Mouse (Mus musculus) C2C12 (cell line): ENCODE results near the gene Spop. TPM values are rescaled to one million over a fixed set of nuclear protein-coding genes. Genes with fewer than 3 reads are reported as not detected.

Experiments
- H3K27me3 ChIP-seq: one replicate; pipeline ENCODE4 v1.6.1; 2011; ENCODE audit not compliant: control insufficient read depth, insufficient read depth, insufficient read length
- H3K36me3 ChIP-seq: one replicate; pipeline ENCODE4 v1.6.1; 2011; ENCODE audit not compliant: control insufficient read depth, insufficient read depth
- H3K4me3 ChIP-seq: one replicate; pipeline ENCODE4 v1.5.1; 2011; ENCODE audit warnings: mild to moderate bottlenecking, control low read depth; ENCODE audit not compliant: poor library complexity, insufficient read depth, severe bottlenecking
- H3K79me2 ChIP-seq: one replicate; pipeline ENCODE4 v1.6.1; 2011; ENCODE audit not compliant: control insufficient read depth, insufficient read depth
- H3K79me3 ChIP-seq: one replicate; pipeline ENCODE4 v1.6.1; 2011; ENCODE audit warnings: low read depth, control low read depth
- H3ac ChIP-seq: one replicate; pipeline ENCODE3; 2011; ENCODE audit warnings: low read depth; ENCODE audit not compliant: control insufficient read depth, insufficient read length
- CEBPB ChIP-seq: IDR thresholded peaks from one replicate; pipeline ENCODE4 v1.6.1; 2011; ENCODE audit warnings: low read depth, mild to moderate bottlenecking, control low read depth, moderate library complexity
- CTCF ChIP-seq: IDR thresholded peaks from one replicate; pipeline ENCODE4 v1.5.1; 2011; ENCODE audit not compliant: control insufficient read depth, insufficient read depth, insufficient read length
- FOSL1 ChIP-seq: IDR thresholded peaks from one replicate; pipeline ENCODE4 v1.8.0; 2011; ENCODE audit warnings: mild to moderate bottlenecking, low read length; ENCODE audit not compliant: poor library complexity, insufficient read depth, severe bottlenecking
- MAX ChIP-seq: IDR thresholded peaks from one replicate; pipeline ENCODE4 v1.6.1; 2011; ENCODE audit warnings: mild to moderate bottlenecking, control low read depth
- MYOD1 ChIP-seq: IDR thresholded peaks from one replicate; pipeline ENCODE4 v1.6.1; 2011; ENCODE audit warnings: low read depth; ENCODE audit not compliant: control insufficient read depth, insufficient read length
- MYOG ChIP-seq: IDR thresholded peaks from one replicate; pipeline ENCODE4 v1.6.1; 2011; ENCODE audit not compliant: control insufficient read depth, insufficient read length; ENCODE audit errors: extremely low read depth
- USF1 ChIP-seq: IDR thresholded peaks from one replicate; pipeline ENCODE4 v1.6.1; 2011; ENCODE audit warnings: low read depth, mild to moderate bottlenecking, control low read depth, moderate library complexity
- long read RNA-seq, 2 experiments: library from polyadenylated mRNA; unstranded; transcript quantifications; one replicate each; pipeline ENCODE4 v2.0.0; 2019 to 2020
- polyA plus RNA-seq: library from polyadenylated mRNA; unstranded; fragments of >200 nt; fragmentation: generic; extraction: Trizol; gene quantifications from one replicate; pipeline ENCODE4 v1.2.1, GENCODE M21; 2012; ENCODE audit warnings: missing spikeins

Gene Spop
- polyA plus RNA-seq, result 59.0 TPM
- long read RNA-seq, experiment 1, transcript Spop-201 (10 exons, 3,063 nt), result major isoform, 58 of 102 reads
- long read RNA-seq, experiment 1, transcript Spop-202 (11 exons, 2,881 nt), result minor isoform, 17 of 102 reads
- long read RNA-seq, experiment 1, partial matches to known transcripts, result 7 of 102 reads
- long read RNA-seq, experiment 1, other reads (novel, unspliced or antisense), result 20 of 102 reads
- long read RNA-seq, experiment 2, transcript Spop-202 (11 exons, 2,881 nt), result minor isoform, 183 of 1,091 reads
- long read RNA-seq, experiment 2, transcript Spop-201 (10 exons, 3,063 nt), result major isoform, 767 of 1,091 reads
- long read RNA-seq, experiment 2, partial matches to known transcripts, result 37 of 1,091 reads
- long read RNA-seq, experiment 2, other reads (novel, unspliced or antisense), result 104 of 1,091 reads

GRCm38 (mm10) chr11:95413641-95414535 lies at the start of gene Spop:
Gene Spop (plus strand): TSS chr11:95414080.
- peaks cover 46% of the 10 kb centered on the region for H3K79me2 ChIP-seq
- TF ChIP-seq USF1 (no peak), MYOG (no peak), MYOD1 (peak; percentile 42), CTCF (no peak), MAX (peak; percentile 96), CEBPB (peak; percentile 79), FOSL1 (no peak)
- H3K36me3 ChIP-seq, result peaks cover 4% of the 10 kb centered on the region
- H3K4me3 ChIP-seq, result peak within 1 kb of the TSS; percentile 68
- no peaks in the 10 kb centered on the region for H3K27me3 ChIP-seq
- H3K79me3 ChIP-seq, result peaks cover 39% of the 10 kb centered on the region
- peak within 1 kb of the TSS; percentile 85 for H3ac ChIP-seq

- Histone ChIP-seq H3K27me3 (no peaks in the 10 kb centered on the region), H3K79me3 (no peaks in the 10 kb centered on the region), H3K79me2 (no peaks in the 10 kb centered on the region), H3K36me3 (no peaks in the 10 kb centered on the region), H3K4me3 (no peak overlapping the region), H3ac (no peak overlapping the region)
- no peak for TF ChIP-seq MYOD1
- no peak for TF ChIP-seq MAX
- TF ChIP-seq USF1, result no peak
- TF ChIP-seq MYOG, result no peak
- TF ChIP-seq CEBPB, result no peak
- no peak for TF ChIP-seq CTCF
- TF ChIP-seq FOSL1, result no peak
Observed at GRCm38 (mm10) chr11:95364388-95364787, 49.5 kb upstream of the Spop start.

DNA sequence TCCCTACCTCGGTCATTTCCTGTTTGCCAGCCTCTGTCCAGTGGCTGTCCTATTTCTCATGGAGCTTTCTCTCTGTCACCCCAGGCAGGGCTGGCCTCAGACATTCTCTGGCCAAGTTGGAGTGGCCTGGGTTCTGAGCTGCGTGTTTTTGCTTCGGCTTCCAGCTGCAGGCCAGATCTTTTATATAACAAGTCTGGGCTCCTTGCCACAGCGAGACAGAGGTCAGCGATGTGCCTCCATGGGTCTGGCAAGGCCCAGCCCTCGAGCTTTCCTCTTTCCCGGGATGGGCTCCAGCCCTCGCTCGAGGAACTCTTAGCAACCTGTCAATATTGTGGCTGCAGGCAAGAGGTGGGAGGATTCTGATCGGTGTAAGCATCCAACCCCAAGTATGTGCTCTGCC lies 48.3 kb upstream of the Spop start:
- Histone ChIP-seq H3K4me3 (no peak overlapping the region), H3K27me3 (no peaks in the 10 kb centered on the region), H3ac (no peak overlapping the region), H3K79me3 (no peaks in the 10 kb centered on the region), H3K79me2 (no peaks in the 10 kb centered on the region), H3K36me3 (no peaks in the 10 kb centered on the region)
- no peak for TF ChIP-seq MYOG
- no peak for TF ChIP-seq CTCF
- TF ChIP-seq MYOD1, result no peak
- TF ChIP-seq FOSL1, result no peak
- no peak for TF ChIP-seq MAX
- no peak for TF ChIP-seq USF1
- TF ChIP-seq CEBPB, result no peak

GRCm38 (mm10) chr11:95366280-95366897 lies 47.5 kb upstream of the Spop start:
- TF ChIP-seq CEBPB (no peak), MAX (no peak), MYOD1 (no peak), CTCF (no peak), USF1 (no peak), MYOG (no peak), FOSL1 (no peak)
- H3K79me2 ChIP-seq, result no peaks in the 10 kb centered on the region
- no peaks in the 10 kb centered on the region for H3K27me3 ChIP-seq
- no peaks in the 10 kb centered on the region for H3K79me3 ChIP-seq
- H3ac ChIP-seq, result no peak overlapping the region
- no peak overlapping the region for H3K4me3 ChIP-seq
- H3K36me3 ChIP-seq, result no peaks in the 10 kb centered on the region

DNA sequence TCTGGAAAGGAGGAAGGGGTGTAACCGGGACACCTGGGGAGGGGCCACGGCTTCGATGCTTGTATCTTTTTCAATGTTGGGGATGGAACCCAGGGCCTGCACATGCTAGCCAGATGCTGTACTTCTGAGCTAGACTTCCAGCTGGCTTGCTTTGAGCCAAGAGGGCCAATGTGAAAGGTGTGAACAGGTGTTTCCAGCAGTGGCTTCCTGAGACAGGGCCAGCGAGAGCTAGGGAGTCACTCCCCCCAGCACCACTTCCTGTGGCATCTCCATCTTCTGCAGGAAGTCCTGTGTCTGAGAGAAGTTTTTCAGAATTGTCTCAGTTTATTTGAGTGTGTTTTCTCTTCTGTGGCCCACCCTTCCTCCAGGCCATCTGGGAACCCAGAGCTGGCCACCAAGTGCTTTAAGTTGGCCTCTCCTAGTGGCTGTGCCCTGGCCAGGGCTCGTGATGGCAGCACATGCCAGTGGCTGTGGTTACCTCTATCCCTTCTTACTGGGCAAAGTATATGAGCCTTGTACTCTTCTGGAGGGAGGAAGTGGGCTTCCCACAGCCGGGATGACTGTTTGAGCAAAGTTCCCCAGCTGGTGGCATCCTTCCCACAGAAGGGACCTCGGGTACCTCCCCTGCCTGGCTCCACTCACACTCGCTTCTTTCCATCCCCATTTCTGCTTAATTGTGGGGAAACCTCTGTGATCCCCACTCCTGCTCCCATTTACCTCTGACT lies 46.7 kb upstream of the Spop start:
- Histone ChIP-seq H3K79me2 (no peaks in the 10 kb centered on the region), H3K36me3 (no peaks in the 10 kb centered on the region), H3K27me3 (no peaks in the 10 kb centered on the region), H3K79me3 (no peaks in the 10 kb centered on the region), H3K4me3 (no peak overlapping the region), H3ac (no peak overlapping the region)
- TF ChIP-seq CTCF (no peak), FOSL1 (no peak), USF1 (no peak), MAX (no peak), MYOG (no peak), CEBPB (no peak), MYOD1 (no peak)
